Mouse (Mus musculus): ENCODE results near the gene Fbxl17. TPM values are rescaled to one million over a fixed set of nuclear protein-coding genes. Genes with fewer than 3 reads are reported as not detected.

The Fbxl17 gene
- total RNA-seq, 2 experiments from 2014 or later = 23.5 to 25.5 TPM

DNA sequence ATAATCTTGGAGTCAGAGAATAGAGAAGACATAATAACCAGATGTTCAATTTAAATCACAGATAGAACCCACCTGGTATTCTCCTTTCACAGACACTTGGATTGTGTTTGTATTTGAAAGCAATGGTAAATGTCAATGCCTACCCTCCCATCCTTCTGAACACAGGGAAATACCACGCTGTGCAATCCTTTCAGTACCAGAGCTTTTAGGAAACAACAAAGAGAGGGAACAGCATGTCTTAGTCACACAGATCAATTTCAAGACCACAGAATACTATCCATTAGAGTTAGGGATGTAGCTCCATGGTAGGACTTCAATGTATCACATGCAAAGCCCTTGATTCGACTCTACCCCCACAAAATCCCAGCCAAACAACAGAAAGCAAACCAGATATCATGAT, 148.1 kb downstream of the Fbxl17 start:
- no peak for DNase-seq (ENCODE audit: low spot score)
- intact Hi-C loops (cut with DNase I) = no loop called here

DNA sequence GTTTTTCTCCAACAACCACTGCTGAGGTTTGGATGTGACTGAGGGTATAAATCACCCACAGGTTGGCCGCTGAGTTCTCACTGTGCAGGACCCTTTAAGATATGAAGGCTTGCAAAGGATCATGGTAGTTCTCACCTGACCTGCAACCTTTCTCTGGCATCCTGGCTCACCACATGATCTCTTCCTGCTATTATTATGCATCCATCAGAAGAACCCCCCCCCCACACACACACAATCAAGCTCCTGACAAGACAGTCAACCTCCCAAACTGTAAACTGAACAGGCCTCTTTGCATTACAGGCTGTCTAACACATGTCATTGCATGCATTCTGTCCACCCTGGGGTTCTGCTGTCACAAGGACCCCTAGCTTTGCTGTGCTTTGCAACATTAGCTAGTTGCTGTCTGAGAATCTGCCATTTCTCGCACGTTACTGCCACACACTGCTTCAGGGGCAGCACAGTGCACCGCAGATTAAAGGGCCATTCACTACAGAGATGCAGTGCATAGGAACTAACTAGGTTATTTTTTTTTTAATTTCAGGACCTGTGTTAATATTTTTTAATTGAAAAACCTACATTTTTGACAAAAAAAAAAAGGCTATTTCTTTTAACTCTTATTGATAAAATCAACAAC, 148.8 kb downstream of the Fbxl17 start:
- DNase-seq (ENCODE audit: low spot score) = no peak
- intact Hi-C loops (cut with DNase I) = no loop called here

DNA sequence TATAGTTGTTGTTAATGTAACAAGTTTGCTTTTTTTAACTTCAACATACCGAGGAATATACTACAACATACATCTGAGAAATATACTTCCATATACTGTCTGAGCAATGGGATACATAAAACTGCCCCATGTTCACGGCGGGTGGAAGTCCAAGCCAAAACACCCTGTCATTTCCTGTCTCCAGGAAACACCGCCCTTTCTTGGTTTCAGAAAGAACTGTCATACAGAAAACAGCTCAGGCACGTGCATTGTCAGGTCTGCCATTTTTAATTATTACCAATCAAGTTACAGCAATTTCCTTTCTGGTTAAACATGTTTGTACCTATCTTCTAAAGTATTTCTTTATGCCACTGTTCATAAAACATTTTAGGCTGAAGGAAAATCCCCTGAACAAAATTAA, 155.7 kb downstream of the Fbxl17 start:
- intact Hi-C loops (cut with DNase I) = no loop called here
- DNase-seq (ENCODE audit: low spot score) = no peak

DNA sequence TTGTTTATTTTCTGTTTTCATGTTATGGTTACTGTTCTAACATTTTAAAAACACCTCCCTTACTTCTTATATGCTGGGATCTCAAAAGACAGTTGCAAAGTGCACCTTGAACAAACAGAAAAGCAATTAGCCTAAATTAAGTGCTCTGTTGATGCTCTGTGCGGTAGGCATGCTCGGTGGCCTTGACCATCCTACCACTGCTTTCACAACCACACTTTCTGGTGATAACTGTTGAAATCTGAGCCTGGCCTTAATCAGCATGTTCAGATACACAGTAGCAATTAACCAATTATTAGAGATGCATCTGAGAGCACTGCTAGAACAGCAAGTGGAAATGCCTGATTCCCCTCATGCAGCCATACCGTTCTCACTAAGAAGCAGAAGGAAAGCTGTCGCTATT, 156.7 kb downstream of the Fbxl17 start:
- no peak for DNase-seq (ENCODE audit: low spot score)
- intact Hi-C loops (cut with DNase I) = no loop called here

DNA sequence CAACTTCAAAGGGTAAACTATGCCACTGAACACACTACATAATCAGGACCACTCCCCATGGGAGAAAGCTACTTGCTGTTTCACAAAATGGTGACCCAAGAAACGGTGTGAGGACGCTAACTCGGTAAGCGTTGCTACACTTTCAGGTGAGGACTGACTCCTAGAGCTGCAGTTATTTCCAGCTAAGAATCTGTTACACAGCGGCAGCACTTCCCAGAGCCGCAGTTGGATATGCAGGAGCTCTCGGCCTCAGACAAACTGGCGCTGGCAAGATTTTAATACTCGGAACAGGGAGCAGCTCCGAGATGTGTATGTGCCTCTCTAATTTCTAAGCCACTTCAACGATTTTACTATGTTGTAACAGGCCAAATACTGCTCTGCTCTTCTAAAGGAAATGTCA, 157.4 kb downstream of the Fbxl17 start:
- intact Hi-C loops (cut with DNase I) = no loop called here
- no peak for DNase-seq (ENCODE audit: low spot score)

DNA sequence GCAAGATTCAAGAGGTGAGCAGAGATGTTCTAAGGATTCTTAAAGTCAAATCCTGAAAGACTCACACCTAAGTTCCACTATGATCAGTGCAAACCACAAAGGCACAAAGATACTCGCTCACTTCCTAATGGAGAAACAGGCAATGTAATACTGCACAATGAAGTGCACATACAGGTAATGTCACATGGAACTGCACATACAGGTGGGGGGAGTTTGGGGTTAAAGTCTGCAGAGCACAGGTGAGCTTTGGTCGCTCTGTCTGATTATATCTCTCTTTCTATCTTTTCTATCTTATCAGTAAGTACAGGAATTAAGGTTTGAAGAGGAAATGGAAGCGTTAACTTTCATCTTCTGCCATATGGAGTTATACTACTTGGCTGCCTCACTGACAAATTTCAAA, 158.6 kb downstream of the Fbxl17 start:
- intact Hi-C loops (cut with DNase I) = no loop called here
- no peak for DNase-seq (ENCODE audit: low spot score)

DNA sequence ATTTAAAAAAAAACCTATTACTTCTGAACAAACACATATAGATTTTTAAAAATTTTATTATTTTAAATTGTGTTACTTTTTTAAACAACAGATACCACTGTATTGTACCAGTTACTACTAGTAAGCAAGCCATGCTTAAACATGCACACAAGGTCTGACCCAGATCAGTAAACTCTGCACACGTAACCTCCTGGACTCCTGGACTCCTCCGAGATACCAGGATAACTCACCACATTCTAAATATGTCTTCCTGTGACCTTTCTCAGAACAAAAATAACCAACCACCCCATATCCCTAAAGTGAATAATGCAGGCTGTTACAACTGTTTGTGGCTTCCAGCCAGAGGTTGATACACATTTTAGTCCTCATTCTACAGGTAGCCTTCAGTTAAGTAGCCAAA, 170.9 kb downstream of the Fbxl17 start:
- intact Hi-C loops (cut with DNase I) = no loop called here

DNA sequence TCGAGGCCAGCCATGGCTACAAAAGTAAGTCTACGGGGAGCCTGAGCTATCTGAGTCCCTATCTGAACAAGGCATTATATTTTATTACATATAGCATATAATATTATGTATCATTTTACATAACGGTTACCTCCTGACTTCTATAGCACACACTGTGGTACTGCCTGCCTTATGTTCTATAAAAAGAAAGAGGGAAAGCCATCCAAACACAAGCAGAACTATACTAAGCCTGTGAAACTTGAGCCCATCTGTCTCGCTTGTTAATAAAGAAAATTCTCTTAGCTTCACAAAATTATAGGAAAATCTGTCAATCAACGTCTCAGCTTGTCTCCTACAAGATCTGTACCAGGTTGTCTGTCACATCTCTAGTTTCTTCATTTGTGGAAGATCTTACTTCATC, 173.6 kb downstream of the Fbxl17 start:
- no peak for DNase-seq (ENCODE audit: low spot score)
- intact Hi-C loops (cut with DNase I) = loop anchor here (2.0 kb wide), 1 partner anchor 79 kb away; no protein-coding TSS in a partner anchor

More for the DNA sequence above, 170.9 kb downstream of the Fbxl17 start:
- DNase-seq (ENCODE audit: low spot score) = no peak

DNA sequence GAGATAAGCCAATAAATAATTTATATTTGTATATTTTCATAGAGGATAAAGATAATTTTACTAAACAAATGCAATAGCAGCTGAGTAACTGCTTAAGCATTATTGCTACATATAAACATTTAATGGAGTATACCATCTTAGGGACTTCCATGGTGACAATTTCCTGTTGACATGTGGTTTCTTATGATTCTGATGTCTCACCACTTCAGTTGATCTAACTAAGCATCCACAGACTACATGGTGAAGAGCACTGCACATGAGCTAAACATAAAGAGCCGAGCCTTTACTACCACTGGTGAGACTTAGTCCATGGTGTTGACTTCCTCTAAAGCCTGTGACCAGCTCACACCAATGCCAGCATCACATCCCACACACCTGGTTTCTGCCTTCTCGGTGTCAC, 175.1 kb downstream of the Fbxl17 start:
- no peak for DNase-seq (ENCODE audit: low spot score)
- intact Hi-C loops (cut with DNase I) = loop anchor here (1.0 to 2.0 kb wide), 2 partner anchors 90 to 142 kb away; no protein-coding TSS in a partner anchor

DNA sequence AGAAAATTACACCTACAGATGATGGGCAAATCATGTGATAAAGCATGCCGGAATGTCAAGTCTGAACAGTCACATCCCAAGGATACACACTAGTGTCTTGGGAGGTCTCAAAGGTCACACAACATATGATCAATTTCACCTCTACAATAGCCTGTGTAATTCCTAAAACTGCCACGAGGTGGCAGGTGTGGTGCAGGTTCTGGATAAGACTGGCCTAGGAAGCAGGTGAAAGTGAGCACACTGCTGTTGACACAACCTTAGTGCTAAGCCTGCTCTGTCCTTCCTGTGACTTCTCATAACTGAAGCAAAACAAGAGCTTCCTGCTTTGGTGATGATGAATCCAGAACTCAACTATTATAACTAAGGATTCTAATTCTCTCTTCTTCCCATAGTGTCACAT, 175.8 kb downstream of the Fbxl17 start:
- intact Hi-C loops (cut with DNase I) = loop anchor here (1.0 to 2.0 kb wide), 2 partner anchors 90 to 143 kb away; no protein-coding TSS in a partner anchor
- DNase-seq (ENCODE audit: low spot score) = no peak

DNA sequence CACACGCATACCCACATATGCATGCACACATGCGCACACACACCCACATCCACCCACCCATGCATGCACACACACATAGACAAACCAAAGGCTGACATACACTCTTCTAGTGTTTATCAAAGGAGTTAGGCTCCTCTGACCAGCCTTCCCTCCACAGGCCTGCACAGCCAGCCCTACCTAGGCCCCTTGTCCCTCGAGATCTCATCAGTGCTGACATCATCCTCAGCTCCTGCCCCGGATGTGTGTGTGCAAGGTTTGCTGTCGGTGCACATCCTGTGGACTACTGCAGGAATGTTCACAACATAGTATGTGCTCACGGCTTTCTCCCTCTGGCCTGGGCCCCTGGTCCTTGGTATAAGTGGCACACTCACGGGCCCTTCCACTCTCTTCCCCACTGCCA, 177.0 kb downstream of the Fbxl17 start:
- DNase-seq (ENCODE audit: low spot score) = no peak
- intact Hi-C loops (cut with DNase I) = no loop called here

DNA sequence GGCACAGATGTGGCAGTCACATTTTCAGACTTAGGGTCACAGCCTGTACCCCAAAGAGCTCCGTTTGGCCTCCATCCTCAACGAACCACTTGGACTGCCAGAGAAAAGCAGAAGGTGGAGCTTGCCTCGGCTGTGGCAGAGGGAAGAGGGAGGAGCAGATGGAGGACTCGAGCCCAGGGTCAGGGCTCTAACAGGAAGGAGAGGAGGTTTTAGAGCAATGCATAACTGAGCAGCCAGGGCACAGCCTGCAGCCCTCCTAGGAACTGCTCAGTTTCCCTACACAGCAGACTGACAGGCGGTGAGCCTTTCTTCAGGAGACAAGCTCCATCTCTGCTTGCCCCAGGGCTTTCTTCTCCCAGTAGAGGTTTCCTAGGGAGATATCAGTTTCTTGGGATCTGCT, 178.5 kb downstream of the Fbxl17 start:
- DNase-seq (ENCODE audit: low spot score) = no peak
- intact Hi-C loops (cut with DNase I) = no loop called here

DNA sequence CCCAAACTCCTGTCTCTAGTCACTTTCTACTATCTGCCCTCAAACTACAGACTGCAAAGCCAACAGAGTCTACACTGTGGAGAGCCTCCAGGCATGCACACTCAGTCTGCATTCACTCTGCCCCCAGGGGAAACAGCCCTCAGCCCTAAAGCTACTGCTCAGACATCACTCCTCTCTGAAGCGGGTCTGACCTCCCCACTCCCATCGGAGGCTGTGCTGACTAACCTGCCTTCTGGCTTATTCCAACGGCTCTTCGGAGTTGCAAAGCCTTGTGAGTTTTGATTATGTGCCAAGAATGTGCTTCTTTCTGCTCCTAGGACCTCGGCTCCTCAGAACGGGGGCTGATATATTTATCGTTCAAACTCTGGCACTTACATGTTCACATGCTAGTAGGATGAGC, 182.3 kb downstream of the Fbxl17 start:
- intact Hi-C loops (cut with DNase I) = no loop called here
- no peak for DNase-seq (ENCODE audit: low spot score)

DNA sequence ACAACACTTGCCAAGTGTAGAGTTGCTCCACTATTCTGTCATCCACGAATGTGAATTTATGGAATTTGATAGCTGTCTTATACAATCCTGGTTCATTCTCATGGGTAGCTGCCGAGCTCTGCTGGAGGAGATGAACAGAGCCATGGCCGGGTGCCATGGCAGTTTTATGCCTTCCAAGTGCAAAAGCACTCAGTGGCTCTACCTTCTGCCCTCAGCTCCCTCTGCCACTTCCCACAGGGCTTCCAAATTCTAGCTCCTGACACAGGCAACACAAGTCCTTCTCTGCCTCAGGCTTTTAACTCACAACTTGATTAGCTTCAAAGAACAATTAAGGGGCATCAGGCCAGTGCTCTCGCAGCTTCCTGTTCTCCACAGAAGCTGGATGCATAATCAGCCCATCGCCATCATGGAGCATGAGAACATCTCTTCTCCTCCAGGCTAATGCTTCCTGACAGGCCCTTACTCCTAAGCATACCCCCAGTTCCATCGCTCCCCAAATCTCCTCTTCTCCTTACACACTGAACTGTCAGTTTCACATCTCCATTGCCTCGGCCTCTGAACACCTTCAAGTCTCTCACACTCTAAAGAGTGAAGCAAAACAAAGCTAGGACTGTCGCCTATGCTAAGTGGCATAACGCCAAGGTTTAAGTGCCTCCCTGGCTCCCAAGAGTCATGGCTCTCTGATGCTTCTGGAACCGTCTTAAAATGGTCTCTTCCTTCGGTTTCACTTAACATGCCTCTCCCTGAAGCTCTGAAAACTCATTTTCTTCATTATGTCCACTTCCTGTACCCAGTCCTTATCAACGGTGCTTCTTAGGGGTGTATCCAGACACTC, 184.0 kb downstream of the Fbxl17 start:
- intact Hi-C loops (cut with DNase I) = no loop called here

DNA sequence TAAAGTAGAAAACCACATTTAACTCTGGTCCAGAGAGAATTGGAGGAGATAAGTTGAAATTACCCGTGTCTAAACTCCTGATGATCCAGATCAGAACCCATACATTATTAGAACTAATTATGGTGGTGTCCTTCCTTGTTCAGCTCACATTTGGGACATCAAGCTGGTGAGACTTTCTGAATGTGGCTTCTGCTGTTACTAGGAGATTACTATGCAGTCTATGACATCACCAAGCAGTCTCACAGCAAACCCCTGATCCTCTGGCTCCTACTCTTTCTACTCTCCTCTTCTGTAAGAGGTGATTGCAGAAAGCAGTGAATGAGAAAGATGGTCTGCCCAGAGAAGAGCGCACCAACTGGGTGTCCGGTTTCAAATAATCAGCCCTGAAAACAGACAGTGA, 187.0 kb downstream of the Fbxl17 start:
- intact Hi-C loops (cut with DNase I) = no loop called here
- no peak for DNase-seq (ENCODE audit: low spot score)

More for the DNA sequence above, 184.0 kb downstream of the Fbxl17 start:
- no peak for DNase-seq (ENCODE audit: low spot score)

DNA sequence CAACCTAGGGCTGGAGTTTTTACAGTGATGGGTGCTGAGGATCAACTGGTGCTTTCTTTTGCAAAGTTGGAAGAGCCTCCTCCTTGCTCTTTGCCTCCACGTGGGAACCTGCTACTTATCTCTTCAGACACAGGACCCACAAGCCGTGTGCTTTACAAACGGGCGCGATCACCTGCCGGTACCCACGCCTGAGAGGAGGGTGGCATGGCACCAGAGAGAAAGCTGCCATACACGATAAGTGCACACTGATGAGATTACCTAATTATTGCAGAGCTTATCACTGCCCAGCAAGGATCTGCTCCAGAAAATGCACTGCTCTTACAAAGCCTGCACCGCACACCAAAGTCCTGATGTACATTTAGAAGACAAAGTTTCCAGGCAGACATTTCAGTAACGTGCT, 187.5 kb downstream of the Fbxl17 start:
- intact Hi-C loops (cut with DNase I) = no loop called here
- no peak for DNase-seq (ENCODE audit: low spot score)

DNA sequence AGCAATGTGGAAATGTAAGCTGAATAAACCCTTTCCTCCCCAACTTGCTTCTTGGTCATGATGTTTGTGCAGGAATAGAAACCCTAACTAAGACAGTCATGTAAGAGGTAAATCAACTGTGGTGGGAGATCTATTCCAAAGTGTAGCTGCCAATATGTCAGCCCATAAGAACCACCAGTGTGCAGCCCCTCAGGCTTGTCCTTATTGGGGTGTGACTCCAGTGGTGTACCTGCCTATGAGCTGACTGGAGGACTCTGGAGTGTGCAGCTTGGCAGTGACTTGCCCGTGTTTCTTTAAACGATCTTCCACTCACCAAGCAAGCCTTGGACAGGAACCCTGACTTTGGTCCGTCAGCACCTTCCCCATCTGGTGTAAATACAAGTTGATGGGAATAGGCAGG, 188.2 kb downstream of the Fbxl17 start:
- intact Hi-C loops (cut with DNase I) = no loop called here
- no peak for DNase-seq (ENCODE audit: low spot score)

DNA sequence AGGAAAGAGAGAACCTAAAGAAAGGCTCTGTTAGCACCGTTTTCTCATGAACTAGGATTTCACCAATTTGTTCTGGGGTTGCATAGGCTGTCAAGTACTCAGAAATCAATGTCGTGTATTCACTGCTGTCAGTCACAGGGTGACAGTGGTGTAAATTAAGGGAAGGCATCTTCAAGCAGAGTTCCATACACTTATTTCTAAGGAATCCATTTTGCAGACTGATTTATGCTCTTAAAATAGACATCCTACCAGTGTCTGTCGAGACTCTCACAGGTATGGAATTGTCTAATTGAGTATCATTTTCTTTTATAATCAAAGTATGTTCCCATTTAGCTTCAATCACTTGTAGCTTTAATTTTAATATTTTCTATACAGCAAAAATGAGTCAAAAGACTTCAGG, 189.8 kb downstream of the Fbxl17 start:
- intact Hi-C loops (cut with DNase I) = no loop called here
- no peak for DNase-seq (ENCODE audit: low spot score)

DNA sequence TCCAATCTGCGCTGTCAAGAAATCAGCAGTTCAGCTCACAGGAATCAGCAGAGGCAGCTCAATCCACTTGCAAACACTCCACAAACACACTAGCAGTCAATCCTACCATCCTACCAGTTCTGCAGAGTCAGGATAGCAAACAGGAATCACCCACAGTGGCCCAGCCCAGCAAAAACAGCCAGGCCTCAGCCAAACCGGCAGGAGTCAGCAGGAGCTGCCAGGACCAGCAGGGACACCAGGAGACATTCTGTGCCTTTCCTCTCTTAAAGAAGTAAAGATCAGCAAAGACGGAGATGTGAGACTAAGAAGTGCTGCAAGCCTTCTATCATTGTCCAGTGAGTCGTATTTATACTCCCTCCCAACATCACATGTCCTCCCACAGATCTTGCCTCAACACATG, 196.0 kb downstream of the Fbxl17 start:
- intact Hi-C loops (cut with DNase I) = no loop called here
- DNase-seq (ENCODE audit: low spot score) = no peak

DNA sequence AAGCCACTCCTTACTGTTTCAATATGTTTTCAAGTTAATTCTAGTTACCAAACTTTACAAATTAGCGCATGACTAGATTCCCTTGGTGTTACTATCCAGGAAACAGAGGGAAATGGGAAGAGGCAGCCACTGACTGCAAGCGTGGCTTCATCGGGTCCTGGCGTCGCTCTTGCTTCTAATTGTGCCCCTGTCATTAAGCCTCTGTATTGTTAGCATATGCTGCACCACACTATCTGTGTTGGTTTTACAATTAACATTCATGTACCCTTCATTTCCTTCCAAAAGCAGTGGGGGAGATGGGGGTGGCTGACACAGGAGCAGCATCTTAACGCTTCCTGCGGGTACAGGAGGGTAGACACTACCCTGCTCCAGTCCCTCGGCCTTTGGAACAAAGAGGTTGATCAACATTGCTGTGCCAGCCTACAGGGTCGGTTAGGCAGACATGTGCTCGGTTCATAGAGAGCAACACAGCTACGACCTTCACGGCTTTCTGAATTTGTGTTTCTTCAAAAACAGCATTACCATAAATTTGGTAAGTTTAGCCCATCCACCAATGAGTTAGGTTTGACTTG, 197.9 kb downstream of the Fbxl17 start:
- intact Hi-C loops (cut with DNase I) = no loop called here
- DNase-seq (ENCODE audit: low spot score) = no peak

DNA sequence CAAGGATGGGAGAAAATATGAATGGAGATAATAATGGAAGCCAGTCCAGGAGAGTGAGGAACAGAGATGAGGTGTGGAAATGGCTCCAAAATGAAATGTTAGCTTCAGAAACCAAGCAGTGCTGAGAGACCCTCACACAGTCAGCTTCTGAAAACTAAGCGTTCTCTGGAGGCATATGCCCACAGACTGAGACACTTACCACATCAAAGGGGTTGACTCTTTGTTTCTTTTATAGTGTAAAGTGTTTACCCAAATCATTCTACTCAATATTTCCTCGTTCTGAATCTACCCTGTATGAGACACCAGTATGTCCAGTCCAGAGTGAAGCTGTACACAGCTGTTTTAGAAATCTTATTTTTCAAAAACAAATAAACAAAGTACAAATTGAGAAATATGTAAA, 204.3 kb downstream of the Fbxl17 start:
- intact Hi-C loops (cut with DNase I) = no loop called here
- DNase-seq (ENCODE audit: low spot score) = no peak
